Mouse (Mus musculus) heart, embryonic 14.5 days (tissue): ENCODE results near the gene Acsl5. TPM values are rescaled to one million over a fixed set of nuclear protein-coding genes. Genes with fewer than 3 reads are reported as not detected.
A peak's percentile ranks its signal among the peaks of the same experiment; 100 is the strongest.

Experiments used
- ATAC-seq: fragments of 200-750 bp; cut with Nextera tagmentation; 2 replicates; pipeline ENCODE4 v1.8.0; 2017; ENCODE audit warnings: low read depth, moderate TSS enrichment; ENCODE audit not compliant: insufficient number of reproducible peaks, insufficient read depth, low FRiP score
- H3K27ac ChIP-seq, 2 experiments: fragments of 200-500 bp in 1 of 2; fragments of 300-500 bp in 1 of 2; sonication (generic) in 1 of 2; replicated peaks in 1 of 2; 2 replicates each; pipeline ENCODE4 v1.5.1; 2012 to 2014; ENCODE audit warnings: low read depth in 2 of 2, low read length in 2 of 2, control low read depth in 1 of 2, mild to moderate bottlenecking in 1 of 2, mixed read lengths in 1 of 2; ENCODE audit not compliant: control insufficient read depth in 1 of 2, insufficient read depth in 1 of 2
- H3K27me3 ChIP-seq: fragments of 300-500 bp; sonication (generic); 2 replicates; pipeline ENCODE4 v1.6.1; 2014; ENCODE audit warnings: mild to moderate bottlenecking, low read length, control low read depth; ENCODE audit not compliant: control insufficient read depth, insufficient read depth
- H3K36me3 ChIP-seq: fragments of 300-500 bp; sonication (generic); 2 replicates; pipeline ENCODE4 v1.6.1; 2014; ENCODE audit warnings: mild to moderate bottlenecking, control low read depth, low read length, mixed read lengths; ENCODE audit not compliant: control insufficient read depth, insufficient read depth
- H3K4me1 ChIP-seq, 2 experiments: fragments of 200-500 bp in 1 of 2; fragments of 300-500 bp in 1 of 2; sonication (generic) in 1 of 2; 2 replicates each; pipeline ENCODE4 v1.6.1; 2012 to 2014; ENCODE audit warnings: low read length in 2 of 2, control low read depth in 1 of 2, mixed read lengths in 1 of 2; ENCODE audit not compliant: control insufficient read depth in 2 of 2, insufficient read depth in 2 of 2
- H3K4me2 ChIP-seq: fragments of 300-500 bp; sonication (generic); 2 replicates; pipeline ENCODE4 v1.6.1; 2014; ENCODE audit warnings: mild to moderate bottlenecking, low read length
- H3K4me3 ChIP-seq, 2 experiments: fragments of 200-500 bp in 1 of 2; fragments of 300-500 bp in 1 of 2; sonication (generic) in 1 of 2; 2 replicates each; pipeline ENCODE4 v1.5.1; 2012 to 2014; ENCODE audit warnings: low read length in 2 of 2, mild to moderate bottlenecking in 2 of 2, control low read depth in 1 of 2, low read depth in 1 of 2, moderate library complexity in 1 of 2; ENCODE audit not compliant: control insufficient read depth in 1 of 2, insufficient read depth in 1 of 2
- H3K9ac ChIP-seq: fragments of 300-500 bp; sonication (generic); 2 replicates; pipeline ENCODE4 v1.6.1; 2014; ENCODE audit warnings: mild to moderate bottlenecking, low read length
- H3K9me3 ChIP-seq: fragments of 300-500 bp; sonication (generic); 2 replicates; pipeline ENCODE4 v1.6.1; 2016; ENCODE audit warnings: low read length, control low read depth; ENCODE audit not compliant: control insufficient read depth
- WGBS: fragments of 180-500 bp; shearing (Covaris S2); extraction: QIAGEN DNeasy Blood & Tissue Kit; methylation state at CpG from one replicate; pipeline ENCODE4 v1.1.7; 2014; 5-methylcytosine and 5-hydroxymethylcytosine counted together
- polyA plus RNA-seq: library from polyadenylated mRNA; unstranded; fragments of >200 nt; fragmentation: Nextera tagmentation; extraction: Ambion mirVana; gene quantifications from 2 replicates; pipeline ENCODE4 v1.2.1, GENCODE M21; 2014

Gene Acsl5
- polyA plus RNA-seq = 30.7 and 31.6 TPM in 2 replicates

DNA sequence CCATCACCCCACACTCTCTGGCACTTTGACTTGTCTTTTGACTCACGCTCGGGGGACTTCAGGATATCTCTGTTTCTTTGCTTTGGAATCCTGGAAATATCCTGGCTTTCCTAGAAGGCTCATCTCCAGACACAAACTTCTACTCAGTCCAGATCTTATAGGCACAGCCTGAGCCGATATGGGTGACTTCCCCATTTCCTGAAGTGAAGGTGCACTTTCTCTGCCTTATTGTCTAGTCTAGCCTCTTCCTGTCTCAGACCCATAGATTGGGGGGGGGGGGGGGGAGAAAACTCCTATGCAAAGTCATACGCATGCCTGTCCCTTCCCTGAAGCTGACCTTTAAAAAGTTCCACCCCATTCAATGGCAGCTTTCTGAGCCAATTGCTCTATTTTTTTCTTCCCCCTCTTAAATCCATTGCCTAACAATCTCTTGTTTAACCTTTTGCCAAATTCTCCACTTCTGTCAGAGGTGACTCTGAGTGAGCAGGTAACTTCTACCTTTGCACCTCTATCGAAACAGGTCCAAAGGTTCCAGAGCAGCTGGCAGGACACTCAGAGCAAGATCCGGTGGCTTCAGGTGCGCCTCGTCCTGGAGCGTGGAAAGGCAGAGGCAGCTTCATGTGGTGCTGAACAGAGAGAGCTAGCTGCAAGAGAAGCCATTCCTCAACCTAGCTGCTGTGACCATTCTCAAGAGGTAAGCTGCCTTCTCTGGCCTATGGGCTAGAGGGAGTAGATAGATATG is at the start of gene Acsl5:
Gene Acsl5, plus strand, starts transcription at position 556 of the 742 bp plus-strand sequence.
- peaks cover 4 to 16% of the 10 kb centered on the region in 2 experiments; a peak in 3 of 4 replicates for H3K4me1 ChIP-seq
- no peak within 1 kb of the TSS for H3K4me3 ChIP-seq
- H3K36me3 ChIP-seq = no peaks in the 10 kb centered on the region
- no peak within 1 kb of the TSS for H3K27ac ChIP-seq
- no peaks in the 10 kb centered on the region for H3K9me3 ChIP-seq
- no peaks in the 10 kb centered on the region for H3K27me3 ChIP-seq
- ATAC-seq = no peak
- H3K9ac ChIP-seq = no peak within 1 kb of the TSS
- no peak within 1 kb of the TSS; the same call in 1 of the 2 replicates for H3K4me2 ChIP-seq
- WGBS = 84% methylated on average over 9 of the region's 9 CpGs

DNA sequence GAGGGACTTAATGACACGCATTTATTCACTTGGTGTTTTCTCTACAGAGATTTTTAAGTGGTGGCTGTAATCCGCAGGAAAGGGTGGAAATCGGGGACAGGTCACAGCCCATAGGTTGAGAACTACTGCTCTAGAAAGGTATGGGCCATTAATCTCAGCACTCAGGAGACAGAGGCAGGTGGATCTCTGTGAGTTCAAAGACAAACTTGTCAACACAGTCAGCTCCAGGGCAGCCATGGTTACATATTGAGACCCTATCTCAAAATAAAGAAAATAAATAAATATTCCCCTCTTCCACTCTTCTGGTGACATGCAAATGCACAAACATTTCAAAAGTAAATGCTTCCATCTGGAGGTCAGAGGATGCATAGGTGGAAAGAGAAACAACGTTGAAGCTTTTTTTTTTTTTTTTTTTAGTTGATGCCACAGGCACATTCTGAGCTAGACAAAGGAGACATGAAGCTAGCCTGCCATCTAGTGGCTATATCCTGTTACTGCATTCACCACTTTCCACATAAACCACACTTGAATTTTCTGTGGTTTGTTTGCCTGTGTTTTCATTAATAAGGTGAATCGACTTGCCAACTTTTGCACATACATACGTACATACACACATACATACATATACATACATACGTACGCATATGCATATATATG is 45.1 kb upstream of the Acsl5 start:
- H3K9ac ChIP-seq = no peak overlapping the region
- no peaks in the 10 kb centered on the region for H3K4me1 ChIP-seq
- no peak for ATAC-seq
- H3K36me3 ChIP-seq = no peaks in the 10 kb centered on the region
- H3K27ac ChIP-seq = no peak overlapping the region
- no peak overlapping the region for H3K4me3 ChIP-seq
- no peaks in the 10 kb centered on the region for H3K9me3 ChIP-seq
- 34% methylated on average over 8 of the region's 8 CpGs for WGBS
- no peak overlapping the region for H3K4me2 ChIP-seq
- no peaks in the 10 kb centered on the region for H3K27me3 ChIP-seq

DNA sequence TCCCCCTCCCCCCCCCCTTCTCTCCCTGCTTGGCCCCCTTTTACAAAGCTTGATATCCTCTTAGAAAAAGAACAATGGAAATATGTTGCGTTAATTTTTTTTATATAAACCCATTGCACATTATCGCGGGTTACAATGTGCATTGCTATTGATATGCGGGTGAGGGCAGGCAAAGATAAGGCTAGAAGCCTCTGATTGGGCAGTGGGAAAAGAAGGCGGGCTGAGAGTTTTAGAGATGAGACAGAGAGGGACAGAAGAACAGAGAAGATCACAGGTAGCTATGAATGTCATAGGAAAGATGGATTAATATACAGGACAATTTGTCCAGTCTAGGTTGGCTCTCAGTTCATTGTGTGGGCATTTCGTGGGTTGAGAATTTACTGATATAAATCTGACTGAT is 44.5 kb upstream of the Acsl5 start:
- Histone ChIP-seq H3K27ac (no peak overlapping the region), H3K9me3 (no peaks in the 10 kb centered on the region), H3K4me1 (no peaks in the 10 kb centered on the region), H3K4me3 (no peak overlapping the region), H3K4me2 (no peak overlapping the region), H3K36me3 (no peaks in the 10 kb centered on the region), H3K27me3 (no peaks in the 10 kb centered on the region), H3K9ac (no peak overlapping the region)
- 54% methylated on average over 6 of the region's 6 CpGs for WGBS
- ATAC-seq = no peak

DNA sequence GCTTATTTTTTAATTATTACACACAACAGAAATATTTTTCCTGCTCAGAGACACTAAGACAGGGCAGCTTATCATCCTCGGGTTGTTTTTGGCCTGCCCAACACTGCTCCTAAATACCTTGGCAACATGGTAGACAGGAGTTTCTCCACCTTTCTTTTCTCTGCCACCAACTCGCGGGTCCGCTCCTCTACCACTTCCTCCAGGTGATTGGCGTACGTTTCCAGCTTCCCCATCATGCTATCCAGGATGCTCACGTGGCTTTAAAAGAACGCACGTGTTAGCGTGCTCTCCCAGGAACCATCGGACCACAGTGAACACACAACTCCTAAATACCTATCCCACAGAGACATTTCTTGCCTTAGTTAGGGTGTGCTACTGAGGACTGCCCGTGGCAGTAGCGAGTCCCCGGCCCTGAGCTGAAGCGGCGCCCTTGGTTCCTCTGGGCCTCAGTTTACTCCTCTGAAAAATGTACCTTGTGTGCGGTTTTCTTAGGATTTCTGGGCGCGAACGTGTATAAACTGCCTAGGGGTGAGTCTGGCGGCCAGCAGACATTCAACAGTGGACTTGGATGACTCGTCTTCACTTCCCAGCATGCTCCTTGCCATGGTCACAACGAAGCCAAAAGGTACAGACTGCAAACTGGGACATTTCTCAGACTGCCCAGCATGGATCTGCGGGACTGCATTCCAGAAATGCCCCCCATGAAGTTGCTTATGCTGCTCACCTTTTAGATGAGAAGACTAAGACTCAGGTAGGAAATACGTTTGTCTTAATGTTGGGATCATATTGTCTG is 43.8 kb upstream of the Acsl5 start:
- no peak overlapping the region for H3K27ac ChIP-seq
- no peaks in the 10 kb centered on the region for H3K9me3 ChIP-seq
- H3K9ac ChIP-seq = no peak overlapping the region
- H3K4me1 ChIP-seq = no peaks in the 10 kb centered on the region
- no peak overlapping the region for H3K4me2 ChIP-seq
- no peaks in the 10 kb centered on the region for H3K27me3 ChIP-seq
- WGBS = 49% methylated on average over 25 of the region's 25 CpGs
- no peak for ATAC-seq
- no peaks in the 10 kb centered on the region for H3K36me3 ChIP-seq
- no peak overlapping the region for H3K4me3 ChIP-seq

DNA sequence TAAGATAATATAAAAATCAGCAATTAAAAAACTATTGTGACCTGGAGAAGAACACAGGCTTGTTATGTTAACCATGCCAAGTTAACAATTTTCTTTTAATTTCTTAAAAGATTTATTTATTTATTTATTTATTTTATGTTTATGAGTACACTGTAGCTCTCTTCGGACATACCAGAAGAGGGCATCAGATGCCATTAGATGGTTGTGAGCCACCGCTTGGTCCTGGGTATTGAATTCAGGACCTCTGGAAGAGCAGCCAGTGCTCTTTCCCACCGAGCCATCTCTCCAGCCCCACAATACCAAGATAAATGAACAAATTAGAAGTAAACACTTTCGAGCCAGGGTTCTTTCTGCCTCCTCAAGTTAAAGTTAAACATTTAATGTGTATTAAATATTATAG is 43.1 kb upstream of the Acsl5 start:
- H3K27ac ChIP-seq = no peak overlapping the region
- H3K27me3 ChIP-seq = no peaks in the 10 kb centered on the region
- H3K9ac ChIP-seq = no peak overlapping the region
- H3K4me3 ChIP-seq = no peak overlapping the region
- no peak overlapping the region for H3K4me2 ChIP-seq
- H3K4me1 ChIP-seq = no peaks in the 10 kb centered on the region
- 72% methylated on average over 4 of the region's 4 CpGs for WGBS
- H3K9me3 ChIP-seq = no peaks in the 10 kb centered on the region
- no peaks in the 10 kb centered on the region for H3K36me3 ChIP-seq
- ATAC-seq = no peak

- no peaks in the 10 kb centered on the region for H3K9me3 ChIP-seq
- no peak overlapping the region for H3K4me2 ChIP-seq
- no peak overlapping the region for H3K27ac ChIP-seq
- no peak for ATAC-seq
- no peaks in the 10 kb centered on the region for H3K36me3 ChIP-seq
- H3K4me1 ChIP-seq = no peaks in the 10 kb centered on the region
- H3K4me3 ChIP-seq = no peak overlapping the region
- H3K9ac ChIP-seq = no peak overlapping the region
- WGBS = 79% methylated on average over 3 of the region's 3 CpGs
- no peaks in the 10 kb centered on the region for H3K27me3 ChIP-seq
Observed at GRCm38 (mm10) chr19:55209084-55209483, 42.7 kb upstream of the Acsl5 start.

DNA sequence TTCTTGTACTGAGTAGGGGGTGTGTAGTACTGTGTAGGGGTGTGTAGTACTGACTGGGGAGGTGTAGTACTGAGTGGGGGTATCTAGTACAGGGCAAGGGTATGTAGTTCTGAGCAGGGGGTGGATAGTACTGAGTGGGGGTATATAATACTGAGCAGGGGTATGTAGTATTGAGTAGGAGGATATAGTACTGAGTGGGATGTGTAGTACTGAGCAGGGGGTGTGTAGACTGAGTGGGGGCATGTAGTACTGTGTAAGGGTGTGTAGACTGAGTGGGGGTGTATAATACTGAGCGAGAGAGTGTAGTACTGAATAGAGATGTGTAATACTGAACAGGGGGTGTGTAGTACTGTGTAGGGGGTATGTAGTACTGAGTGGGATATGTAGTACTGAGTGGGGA is 40.0 kb upstream of the Acsl5 start:
- H3K27me3 ChIP-seq = no peaks in the 10 kb centered on the region
- H3K4me2 ChIP-seq = no peak overlapping the region
- no peaks in the 10 kb centered on the region for H3K9me3 ChIP-seq
- no peaks in the 10 kb centered on the region for H3K36me3 ChIP-seq
- H3K9ac ChIP-seq = no peak overlapping the region
- ATAC-seq = peak; percentile 24; the same call in 1 of the 2 replicates
- no peak overlapping the region for H3K27ac ChIP-seq
- WGBS = 75% methylated on average over 1 of the region's 1 CpGs
- no peak overlapping the region for H3K4me3 ChIP-seq
- H3K4me1 ChIP-seq = no peaks in the 10 kb centered on the region
